Mouse (Mus musculus) skeletal muscle tissue, adult 2 months (tissue): ENCODE data around the gene Pde2a.
"Not testable (repeated sequence)": the region's sequence is repeated elsewhere in the genome, so short reads cannot be mapped to it uniquely, and the experiment has no call there.

ENCODE experiments used
- DNase-seq: peaks from one replicate; pipeline ENCODE4 v3.0.0-alpha.2; 2012; ENCODE audit warnings: low read depth, low spot score

The Pde2a gene

GRCm38 (mm10) chr7:101514768-101515167, 93.3 kb downstream of the Pde2a start:
- DNase-seq: no peak

GRCm38 (mm10) chr7:101515295-101515694, 93.8 kb downstream of the Pde2a start:
- no peak for DNase-seq

GRCm38 (mm10) chr7:101516460-101516859, 95.0 kb downstream of the Pde2a start:
- DNase-seq: no peak

- no peak for DNase-seq
These were observed 100.2 kb downstream of the Pde2a start for GRCm38 (mm10) chr7:101521696-101522095.

GRCm38 (mm10) chr7:101523205-101523604, 101.7 kb downstream of the Pde2a start:
- DNase-seq: no peak

GRCm38 (mm10) chr7:101526484-101526883, 105.0 kb downstream of the Pde2a start:
- DNase-seq: no peak

- no peak for DNase-seq
These were observed 112.9 kb downstream of the Pde2a start for GRCm38 (mm10) chr7:101534428-101534827.

GRCm38 (mm10) chr7:101535102-101535501, 113.6 kb downstream of the Pde2a start:
- DNase-seq: no peak

- no peak for DNase-seq
These were observed 114.0 kb downstream of the Pde2a start for GRCm38 (mm10) chr7:101535517-101535916.

- DNase-seq: no peak
These were observed 116.0 kb downstream of the Pde2a start for GRCm38 (mm10) chr7:101537541-101537940.

- DNase-seq: peak; percentile 22
These were observed 116.8 kb downstream of the Pde2a start for GRCm38 (mm10) chr7:101538141-101538933.

GRCm38 (mm10) chr7:101539774-101540173, 118.3 kb downstream of the Pde2a start:
- DNase-seq: no peak

- no peak for DNase-seq
These were observed 119.2 kb downstream of the Pde2a start for GRCm38 (mm10) chr7:101540684-101541083.

- peak; percentile 32 for DNase-seq
These were observed 119.6 kb downstream of the Pde2a start for GRCm38 (mm10) chr7:101541132-101541531.

GRCm38 (mm10) chr7:101541734-101542133, 120.2 kb downstream of the Pde2a start:
- DNase-seq: no peak

GRCm38 (mm10) chr7:101547651-101548050, 126.2 kb downstream of the Pde2a start:
- no peak for DNase-seq

- DNase-seq: no peak
These were observed 127.8 kb downstream of the Pde2a start for GRCm38 (mm10) chr7:101549266-101549665.

GRCm38 (mm10) chr7:101550686-101551485, 129.4 kb downstream of the Pde2a start:
- DNase-seq: no peak

- no peak for DNase-seq
These were observed 130.0 kb downstream of the Pde2a start for GRCm38 (mm10) chr7:101551530-101551929.

- not testable (repeated sequence) for DNase-seq
These were observed 134.0 kb downstream of the Pde2a start for GRCm38 (mm10) chr7:101555473-101555872.

GRCm38 (mm10) chr7:101557391-101557790, 135.9 kb downstream of the Pde2a start:
- no peak for DNase-seq

- not testable (repeated sequence) for DNase-seq
These were observed 137.9 kb downstream of the Pde2a start for GRCm38 (mm10) chr7:101559393-101559792.
